Mouse (Mus musculus): ENCODE measurements around the gene Elmsan1. TPM values are rescaled to one million over a fixed set of nuclear protein-coding genes. Genes with fewer than 3 reads are reported as not detected.
"Not testable (repeated sequence)": the region's sequence is repeated elsewhere in the genome, so short reads cannot be mapped to it uniquely, and the experiment has no call there.

Elmsan1 gene
- total RNA-seq (2021): 10 to 100 TPM; 10.8 to 11.2 TPM
- long read RNA-seq, experiment 1, partial matches to known transcripts: 1 of 1 reads
- long read RNA-seq, experiment 1, other reads (novel, unspliced or antisense): 0 of 1 reads
- long read RNA-seq, experiment 2, partial matches to known transcripts: 1 of 4 reads
- long read RNA-seq, experiment 2, other reads (novel, unspliced or antisense): 3 of 4 reads

DNA sequence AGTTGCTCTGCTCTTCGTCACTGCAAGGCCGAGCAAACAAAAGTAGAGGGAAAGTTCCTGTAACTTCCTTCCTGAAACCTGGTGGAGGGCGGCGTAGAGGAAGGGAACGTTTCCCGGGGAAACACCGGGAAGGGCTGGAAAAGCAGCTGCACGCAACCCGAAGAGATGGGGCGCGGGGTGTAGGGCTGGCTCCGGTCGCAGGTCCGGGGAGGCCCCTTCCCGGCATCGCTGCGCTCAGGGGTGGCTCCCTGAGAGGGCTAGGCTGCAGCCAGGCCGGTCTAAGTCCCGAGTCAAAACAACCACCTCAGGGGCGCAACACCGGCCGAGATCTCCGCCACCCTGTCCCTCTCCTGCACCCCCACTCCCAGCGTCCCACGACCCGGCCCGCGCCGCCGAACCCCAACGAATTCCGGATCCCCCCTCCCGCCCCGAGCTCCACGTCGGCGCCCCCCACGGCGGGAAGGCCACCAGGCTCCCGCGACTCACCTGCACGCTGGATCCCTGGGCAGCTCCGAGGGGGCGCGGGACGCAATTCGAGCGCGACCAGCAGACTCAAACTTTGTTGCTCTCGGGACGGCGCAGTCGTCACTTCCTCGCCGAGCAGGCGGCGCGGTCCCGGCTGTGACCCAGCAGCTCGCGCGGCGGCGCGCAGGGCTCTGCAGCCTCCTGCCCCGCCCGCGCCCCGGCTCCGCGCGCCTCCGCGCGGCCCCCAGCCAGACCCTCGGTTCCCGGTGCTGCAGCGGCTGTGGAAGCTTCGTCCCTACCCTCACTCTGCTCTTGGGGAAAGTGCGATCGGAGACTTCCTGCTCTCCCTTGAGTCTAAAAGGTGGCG is at the start of gene Elmsan1:
Gene Elmsan1, minus strand, starts transcription at position 593 of the 832 bp plus-strand sequence.
- intact Hi-C loops (cut with DNase I; ENCODE audit: low total_unique reads): loop anchor here (5.0 kb wide), 1 partner anchor 56 kb away; no protein-coding TSS in a partner anchor

DNA sequence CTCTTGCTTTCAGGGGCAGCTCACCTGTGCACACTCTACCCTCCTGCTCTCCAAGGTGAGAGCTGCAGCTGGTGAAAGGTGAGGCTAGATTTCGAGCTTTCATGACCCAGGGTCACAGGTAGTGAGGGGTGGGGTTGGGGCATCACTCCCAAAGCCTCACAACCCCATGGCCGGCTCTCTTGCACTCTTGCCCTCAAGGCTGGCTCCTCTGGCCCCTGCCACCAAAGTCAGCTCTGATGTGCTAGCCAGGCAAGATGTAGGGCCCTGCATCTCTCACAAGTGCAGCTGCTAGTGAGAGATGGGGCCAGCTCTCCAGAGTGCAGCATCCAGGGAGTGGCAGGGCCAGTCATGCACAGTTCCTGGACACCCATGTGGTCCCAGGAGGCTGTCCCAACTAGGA is 48.6 kb upstream of the Elmsan1 start:
- DNase-seq: no peak
- intact Hi-C loops (cut with DNase I; ENCODE audit: low total_unique reads): no loop called here

More for the DNA sequence above, at the start of gene Elmsan1:
- DNase-seq: peak; percentile 85

DNA sequence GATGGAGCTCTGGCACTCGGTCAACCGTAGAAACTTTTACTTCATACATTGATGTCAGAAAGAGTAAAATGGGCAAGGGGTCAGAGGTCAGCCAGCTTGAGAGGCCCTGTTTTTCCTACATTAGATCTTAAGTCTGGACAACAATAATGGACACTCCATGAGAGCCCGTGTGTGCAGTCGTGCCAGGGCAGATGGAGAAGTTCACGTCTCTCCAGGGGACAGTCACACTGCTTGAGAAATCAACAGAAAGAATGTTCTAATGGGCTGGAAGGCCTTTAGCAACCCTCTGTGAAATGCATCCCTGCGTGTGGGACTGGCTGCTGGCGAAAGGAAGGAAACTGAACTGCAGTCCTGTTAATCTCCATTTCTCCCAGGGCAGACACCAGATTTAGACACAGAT is 41.7 kb upstream of the Elmsan1 start:
- DNase-seq: no peak
- intact Hi-C loops (cut with DNase I; ENCODE audit: low total_unique reads): no loop called here

DNA sequence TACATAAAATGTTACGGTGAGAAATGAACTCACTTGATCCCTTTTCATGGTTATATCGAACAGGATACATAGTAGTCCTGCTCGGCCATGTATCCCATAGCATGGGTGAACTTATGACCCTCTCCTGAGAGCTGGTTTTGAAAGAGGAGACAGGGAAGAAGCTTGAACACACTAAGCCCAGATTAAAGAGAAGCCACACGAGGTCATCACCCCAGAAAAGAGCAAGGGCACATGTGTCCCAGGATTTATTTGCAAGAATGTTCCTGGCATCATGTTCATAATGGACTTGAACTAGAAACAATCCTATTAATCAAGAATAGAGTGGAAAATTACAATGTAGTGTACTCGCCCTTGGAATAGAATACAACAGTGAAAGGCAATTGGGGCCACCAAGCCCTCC is 36.2 kb upstream of the Elmsan1 start:
- no peak for DNase-seq

DNA sequence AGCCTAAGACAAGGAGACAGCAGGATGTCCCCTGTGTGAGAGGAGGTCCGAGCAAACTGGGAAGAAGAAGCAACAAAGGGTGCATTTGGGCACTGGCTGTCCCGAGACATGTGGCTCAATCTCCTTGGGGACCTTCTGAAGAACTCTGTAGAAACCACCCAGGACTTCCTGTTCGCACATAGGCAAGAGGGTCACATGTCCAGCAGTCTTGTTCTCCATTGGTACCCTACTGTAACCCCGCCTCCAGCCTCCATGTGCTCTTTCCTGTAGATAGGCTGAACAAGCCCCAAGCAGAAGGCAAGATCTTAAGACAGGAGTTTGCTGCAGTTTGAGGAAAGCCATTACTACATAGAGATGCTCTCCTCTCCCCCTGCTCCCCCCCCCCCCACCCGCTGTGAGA is 34.1 kb upstream of the Elmsan1 start:
- intact Hi-C loops (cut with DNase I; ENCODE audit: low total_unique reads): no loop called here
- DNase-seq: no peak

More for the DNA sequence above, 36.2 kb upstream of the Elmsan1 start:
- intact Hi-C loops (cut with DNase I; ENCODE audit: low total_unique reads): no loop called here

DNA sequence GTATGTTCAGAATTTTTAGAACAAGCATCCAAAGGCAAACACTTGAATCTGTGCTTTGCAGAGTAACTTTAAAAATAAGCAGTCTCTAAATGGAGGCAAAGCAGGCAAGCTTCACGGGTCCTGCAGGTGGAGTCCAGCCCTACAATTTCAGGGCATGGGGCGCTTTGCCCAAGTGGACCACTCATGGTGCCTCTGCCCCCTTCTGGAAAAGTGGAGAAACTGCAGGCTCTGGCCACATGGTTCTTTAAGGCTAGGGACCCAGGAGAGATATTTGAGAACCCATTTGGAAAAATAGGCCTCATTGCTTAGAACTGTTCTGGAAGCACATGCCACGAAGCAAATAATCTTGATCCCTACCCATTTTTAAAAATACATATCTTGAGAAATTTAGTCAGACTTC is 30.5 kb upstream of the Elmsan1 start:
- intact Hi-C loops (cut with DNase I; ENCODE audit: low total_unique reads): loop anchor here (2.0 kb wide), 1 partner anchor 88 kb away; no protein-coding TSS in a partner anchor
- DNase-seq: peak; percentile 82

DNA sequence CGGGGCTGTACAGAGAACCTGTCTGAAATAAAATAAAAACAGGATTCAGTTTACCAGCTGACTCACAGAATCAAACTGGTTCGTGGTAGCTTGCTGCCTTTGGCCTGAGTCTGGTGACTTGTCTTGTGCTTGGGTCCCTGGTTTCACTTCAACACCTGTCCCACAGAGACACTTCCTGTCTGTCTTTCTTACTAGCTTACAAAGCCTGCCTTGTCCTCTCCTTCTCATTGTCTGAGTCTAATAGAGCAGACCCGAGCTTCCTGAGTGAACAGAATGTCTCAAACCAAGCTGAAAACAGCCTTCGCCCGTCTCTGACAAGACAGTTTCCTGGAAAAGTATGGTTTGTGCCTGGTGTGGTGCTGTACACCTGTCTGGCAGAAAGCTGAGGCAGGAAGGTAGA is 27.0 kb upstream of the Elmsan1 start:
- no peak for DNase-seq
- intact Hi-C loops (cut with DNase I; ENCODE audit: low total_unique reads): no loop called here

DNA sequence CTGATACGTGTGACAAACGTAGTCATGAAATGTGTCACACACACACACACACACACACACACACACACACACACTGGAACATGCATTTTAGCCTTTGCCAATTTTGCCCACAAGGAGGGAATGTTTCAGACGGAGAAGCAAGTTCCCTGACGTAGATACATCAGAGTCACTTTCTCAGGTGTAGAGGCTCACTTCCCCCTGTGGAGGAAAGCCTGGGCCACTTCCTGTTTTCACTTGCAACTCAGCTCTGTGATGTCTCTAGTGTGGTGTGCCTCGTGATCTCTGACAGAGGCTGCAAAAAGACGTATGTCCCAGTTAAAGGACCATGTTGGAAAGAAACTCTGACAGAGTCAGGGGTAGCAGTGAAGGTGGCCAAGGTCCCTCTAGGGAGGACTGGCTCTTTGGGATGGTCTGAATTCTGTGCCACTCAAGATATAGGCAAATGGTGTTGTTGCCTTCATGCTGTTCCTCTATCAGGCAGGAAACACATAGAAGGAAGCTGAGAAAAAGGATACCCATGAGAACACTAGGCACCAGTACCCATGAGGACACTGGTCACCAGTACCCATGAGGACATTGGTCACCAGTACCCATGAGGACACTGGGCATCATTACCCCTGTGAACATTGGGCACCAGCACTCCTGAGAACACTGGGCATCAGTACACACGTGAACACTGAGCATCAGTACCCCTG is 24.5 kb upstream of the Elmsan1 start:
- intact Hi-C loops (cut with DNase I; ENCODE audit: low total_unique reads): no loop called here
- DNase-seq: no peak

DNA sequence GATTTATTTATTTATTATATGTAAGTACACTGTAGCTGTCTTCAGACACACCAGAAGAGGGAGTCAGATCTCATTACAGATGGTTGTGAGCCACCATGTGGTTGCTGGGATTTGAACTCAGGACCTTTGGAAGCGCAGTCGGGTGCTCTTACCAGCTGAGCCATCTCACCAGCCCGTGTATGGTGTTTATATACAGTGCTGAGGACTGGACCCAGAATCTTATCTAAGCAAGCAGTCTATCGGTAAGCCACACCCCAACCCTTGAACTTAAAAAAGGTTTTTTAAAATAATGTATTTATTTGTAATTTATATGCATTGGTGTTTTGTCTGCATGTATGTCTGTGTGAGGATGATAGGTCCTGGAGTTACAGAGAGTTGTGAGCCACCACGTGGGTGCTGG is 18.4 kb upstream of the Elmsan1 start:
- intact Hi-C loops (cut with DNase I; ENCODE audit: low total_unique reads); DNase-seq: not testable (repeated sequence)

DNA sequence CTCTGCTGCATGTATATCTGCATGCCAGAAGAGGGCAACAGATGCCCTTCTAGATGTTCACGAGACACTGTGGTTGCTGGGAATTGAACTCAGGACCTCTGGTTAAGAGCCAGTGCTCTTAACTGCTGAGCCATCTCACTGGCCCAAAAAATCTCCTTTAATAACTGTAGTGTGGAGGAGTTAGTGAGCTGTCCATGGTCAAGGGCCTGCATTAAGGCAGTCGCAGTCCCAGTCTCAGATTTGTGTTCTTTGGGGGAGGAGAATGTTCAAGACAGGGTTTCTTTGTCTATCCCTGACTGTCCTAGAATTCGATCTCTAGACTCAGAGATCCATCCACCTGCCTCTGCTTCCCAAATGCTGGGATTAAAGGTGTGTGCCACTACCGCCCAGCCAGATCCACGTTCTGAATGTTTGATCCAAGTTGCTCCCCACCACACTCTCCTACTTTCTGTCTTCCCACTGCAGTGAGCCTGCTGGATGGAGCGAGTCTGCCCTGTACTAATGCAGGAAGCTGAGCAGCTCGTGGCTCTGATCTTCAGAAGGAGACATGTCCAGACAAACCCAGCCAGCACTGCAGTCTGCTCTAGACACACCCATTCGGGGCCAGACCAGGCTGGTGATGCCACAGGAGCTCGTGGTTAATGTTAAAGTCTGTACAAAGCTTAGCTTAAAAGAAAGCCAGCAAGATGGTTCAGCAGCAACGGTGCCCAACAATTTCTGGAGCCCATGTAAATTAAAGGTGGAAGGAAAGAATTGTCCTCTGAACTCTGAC is 17.5 kb upstream of the Elmsan1 start:
- DNase-seq: no peak
- intact Hi-C loops (cut with DNase I; ENCODE audit: low total_unique reads): no loop called here

DNA sequence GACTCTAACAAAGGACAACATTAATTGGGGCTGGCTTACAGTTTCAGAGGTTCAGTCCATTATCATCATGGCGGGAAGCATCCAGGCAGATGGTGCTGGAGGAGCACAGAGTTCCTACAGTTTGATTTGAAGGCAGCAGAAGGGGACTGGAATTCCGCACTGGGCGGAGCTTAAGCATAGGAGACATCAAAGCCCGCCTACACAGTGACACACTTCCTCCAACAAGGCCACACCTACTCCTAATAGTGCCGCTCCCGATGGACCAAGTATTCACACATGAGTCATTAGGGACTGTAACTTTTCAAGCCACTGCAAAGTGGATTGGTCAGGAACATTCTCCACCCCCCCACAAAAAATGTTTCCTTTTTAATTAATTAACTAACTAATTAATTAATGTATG is 16.9 kb upstream of the Elmsan1 start:
- intact Hi-C loops (cut with DNase I; ENCODE audit: low total_unique reads): no loop called here
- DNase-seq: no peak

DNA sequence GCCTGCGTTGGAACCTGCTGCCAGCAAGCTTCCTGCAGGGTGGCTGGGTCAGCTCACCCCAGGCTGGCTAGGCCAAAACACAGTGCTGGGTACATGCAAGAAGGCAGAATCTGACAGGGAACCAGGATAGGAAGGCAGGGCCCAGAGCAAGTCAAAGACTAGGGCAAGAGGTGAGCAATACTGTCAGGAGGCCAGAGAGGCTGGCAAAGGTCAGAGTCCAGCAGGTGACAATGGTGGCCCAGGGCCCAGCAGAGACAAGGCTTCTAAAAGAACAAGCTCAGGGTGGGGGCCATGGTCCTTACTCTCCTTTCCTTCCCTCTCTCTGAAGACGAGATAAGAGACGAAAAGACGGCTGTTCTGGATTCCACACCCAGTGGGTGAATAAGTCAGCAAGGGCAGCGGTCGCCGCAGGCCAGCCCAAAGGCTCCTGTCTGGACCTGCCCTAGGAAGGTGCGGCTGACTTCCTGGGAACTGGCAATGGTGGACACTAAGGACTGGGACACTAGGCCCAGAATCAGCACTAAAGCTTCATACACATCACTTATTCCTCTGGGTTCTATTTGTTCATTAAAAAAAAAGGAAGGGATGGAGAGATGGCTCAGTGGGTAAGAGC is 14.9 kb upstream of the Elmsan1 start:
- DNase-seq: no peak
- intact Hi-C loops (cut with DNase I; ENCODE audit: low total_unique reads): no loop called here

DNA sequence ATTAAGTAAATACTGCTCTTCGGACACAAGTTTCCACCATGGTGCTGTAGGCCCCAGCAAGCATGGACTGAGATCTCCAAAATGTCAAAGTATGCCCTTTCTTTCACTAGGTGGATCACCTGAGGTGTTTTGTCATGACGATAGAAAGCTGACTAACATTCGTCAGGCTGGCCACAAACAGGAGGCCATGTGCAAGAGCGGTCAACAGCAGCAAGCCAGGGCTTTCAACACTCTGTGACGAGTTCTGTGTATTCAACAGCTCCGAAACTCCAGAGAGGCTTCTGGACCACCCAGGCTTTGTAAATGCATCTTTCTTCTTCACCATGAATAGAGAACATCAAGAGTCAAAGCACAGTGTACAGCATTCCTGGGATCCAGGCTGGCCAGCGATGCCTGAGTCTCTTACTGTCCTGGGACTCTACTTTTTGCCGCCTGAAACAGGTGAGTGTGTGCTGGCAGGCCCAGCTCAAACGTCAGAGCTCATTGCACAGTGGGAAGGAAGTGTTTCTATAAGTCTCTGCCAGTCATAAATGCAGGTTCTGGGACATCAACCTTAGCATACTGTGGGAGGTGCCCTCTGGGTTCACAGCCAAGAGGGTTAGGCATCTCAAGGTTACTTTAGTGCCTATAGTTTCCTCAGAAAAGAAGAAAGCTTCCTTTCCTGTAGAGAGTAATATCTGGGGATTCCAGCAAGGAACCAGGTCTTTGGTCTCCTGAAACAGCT is 7.6 kb upstream of the Elmsan1 start:
- DNase-seq: no peak
- intact Hi-C loops (cut with DNase I; ENCODE audit: low total_unique reads): no loop called here

DNA sequence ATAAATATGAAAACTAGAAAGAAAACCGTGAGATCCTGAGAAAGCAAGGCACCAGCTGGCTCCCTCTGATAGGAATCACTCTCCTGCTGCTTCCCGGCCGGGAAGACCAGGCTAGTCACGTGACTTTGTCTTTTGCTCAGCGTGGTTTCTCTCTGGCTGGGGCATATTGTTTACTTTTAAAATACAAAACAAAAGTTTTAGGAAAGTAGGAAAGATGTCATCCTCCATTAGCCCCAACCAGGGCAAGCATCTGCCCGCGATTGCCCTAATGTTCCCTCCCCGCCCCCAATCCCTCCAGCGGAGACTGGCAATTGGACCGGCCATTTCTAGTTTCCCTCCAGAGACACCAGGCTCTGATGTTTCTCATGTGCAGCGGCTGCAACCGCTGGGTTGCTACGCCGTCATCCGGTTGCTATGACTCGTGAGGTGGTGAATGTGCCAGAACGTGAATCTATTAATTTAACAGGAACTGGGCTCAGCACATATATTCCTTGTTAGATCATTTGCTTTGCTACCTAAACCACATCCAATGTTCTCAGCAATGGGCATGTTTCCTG is 3.8 kb upstream of the Elmsan1 start:
- intact Hi-C loops (cut with DNase I; ENCODE audit: low total_unique reads): no loop called here

DNA sequence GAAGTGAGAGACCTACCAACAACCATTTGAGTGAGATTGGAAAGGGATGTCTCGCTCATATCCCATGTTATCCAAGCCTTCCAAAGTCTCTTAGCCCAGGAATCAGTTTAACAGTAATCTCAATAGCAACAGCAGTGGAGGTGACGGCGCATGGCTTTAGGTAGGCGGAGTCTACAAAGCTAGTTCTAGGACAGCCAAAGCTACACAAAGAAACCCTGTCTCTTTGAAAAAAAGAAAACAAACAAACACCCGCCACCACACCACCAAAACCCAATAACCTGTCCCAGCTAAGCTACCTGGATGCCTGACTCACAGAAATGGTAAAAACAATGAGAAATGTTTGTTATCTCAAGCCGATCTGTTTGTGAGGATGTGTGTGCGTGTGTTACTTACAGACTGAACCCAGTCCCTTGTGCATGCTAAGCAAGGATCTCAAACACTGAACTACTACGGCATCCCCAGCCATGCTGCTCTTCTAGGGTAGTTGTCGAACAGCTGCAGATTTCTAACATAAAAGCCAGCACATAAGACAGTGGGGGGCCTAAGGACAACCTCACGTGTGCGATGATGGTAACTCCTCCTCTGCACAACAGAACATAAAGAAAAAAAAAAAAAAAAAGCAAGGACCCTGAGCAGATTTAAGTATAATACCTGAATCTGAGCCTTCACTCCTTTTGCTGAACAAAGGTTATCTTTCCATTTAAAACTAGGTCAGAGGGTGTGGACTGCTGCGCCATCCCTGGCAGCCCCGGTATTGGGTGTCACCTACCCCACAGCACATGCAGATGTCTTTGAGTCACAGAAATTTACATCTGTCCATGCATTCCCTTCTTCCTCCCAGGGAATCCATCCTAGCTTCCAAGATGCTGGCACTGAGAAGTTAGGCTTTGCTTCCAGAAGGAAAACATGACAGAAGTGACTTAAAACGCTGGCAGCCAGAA is 2.5 kb upstream of the Elmsan1 start:
- DNase-seq: no peak
- intact Hi-C loops (cut with DNase I; ENCODE audit: low total_unique reads): no loop called here

More for the DNA sequence above, 3.8 kb upstream of the Elmsan1 start:
- peak; percentile 50 for DNase-seq

DNA sequence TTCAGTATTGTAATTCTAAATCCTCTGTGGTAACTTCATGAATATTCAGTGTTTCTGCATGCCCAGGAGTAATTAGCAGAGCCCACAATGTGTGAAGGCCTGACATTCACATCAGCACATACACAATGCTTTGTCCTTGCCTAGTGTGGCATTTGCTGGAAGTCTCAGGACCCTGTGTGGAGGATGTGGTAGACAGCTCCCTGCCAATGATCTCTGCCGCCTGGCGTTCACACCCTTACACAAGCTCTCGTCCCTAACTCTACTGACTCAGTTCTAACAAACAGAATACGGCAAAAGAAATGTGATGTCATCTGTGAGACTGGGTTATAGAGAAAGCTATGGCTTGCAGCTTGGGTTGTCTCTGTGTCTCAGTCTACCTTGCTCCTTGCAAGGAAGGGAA is 1.8 kb upstream of the Elmsan1 start:
- DNase-seq: no peak
- intact Hi-C loops (cut with DNase I; ENCODE audit: low total_unique reads): no loop called here

DNA sequence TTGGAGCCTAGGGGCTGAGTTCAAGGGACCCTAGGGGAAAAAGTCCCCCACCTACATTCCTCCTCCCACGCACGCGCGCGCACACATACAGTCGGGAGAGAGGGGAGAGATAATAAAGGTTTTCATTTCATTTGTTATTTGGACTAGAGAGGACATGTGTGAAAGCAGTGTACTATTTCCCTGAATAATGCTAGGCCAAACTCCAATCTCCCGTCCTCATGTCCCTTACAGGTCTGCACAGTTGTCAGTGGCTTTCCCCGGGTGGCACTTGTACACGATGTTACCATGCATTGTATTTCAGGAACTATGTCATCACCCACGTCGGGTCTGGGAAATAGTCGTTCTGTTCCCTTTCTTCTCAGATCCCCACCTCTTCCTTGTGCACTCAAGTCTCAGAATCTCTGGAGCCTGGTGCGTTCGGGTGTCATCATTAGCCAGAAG is 460 bp upstream of the Elmsan1 start:
- DNase-seq: no peak
- intact Hi-C loops (cut with DNase I; ENCODE audit: low total_unique reads): loop anchor here (5.0 kb wide), 1 partner anchor 57 kb away; no protein-coding TSS in a partner anchor

Measured in gastrocnemius, postnatal 14 days (tissue).